Mouse (Mus musculus): Measurements from ENCODE around the gene Pex14.

Pex14 gene

DNA sequence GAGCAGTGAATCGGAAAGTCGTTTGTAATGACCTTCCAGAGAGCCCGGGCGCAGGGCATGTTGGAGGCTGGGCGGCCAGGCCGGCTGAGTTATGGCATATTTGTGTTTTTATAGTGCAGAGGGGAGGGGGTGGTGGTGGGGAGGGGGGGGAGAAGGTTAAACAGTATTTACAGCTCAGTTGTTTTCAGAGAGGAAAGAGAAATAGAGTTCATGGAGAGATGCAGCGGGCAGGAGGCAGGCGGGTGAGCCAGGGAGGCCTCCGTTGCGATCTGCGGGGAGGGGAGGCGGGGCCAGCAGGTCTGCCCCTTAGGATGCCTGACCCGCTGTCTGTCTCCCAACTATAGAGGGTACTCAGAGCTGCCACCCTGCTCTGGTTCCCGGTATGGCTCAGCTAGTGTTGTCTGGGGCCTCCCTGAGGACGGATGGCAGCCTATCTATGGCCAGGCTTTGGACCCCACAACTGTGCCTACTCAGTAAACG is 177.4 kb downstream of the Pex14 start:
- DNase-seq (ENCODE audit: low spot score), result no peak

DNA sequence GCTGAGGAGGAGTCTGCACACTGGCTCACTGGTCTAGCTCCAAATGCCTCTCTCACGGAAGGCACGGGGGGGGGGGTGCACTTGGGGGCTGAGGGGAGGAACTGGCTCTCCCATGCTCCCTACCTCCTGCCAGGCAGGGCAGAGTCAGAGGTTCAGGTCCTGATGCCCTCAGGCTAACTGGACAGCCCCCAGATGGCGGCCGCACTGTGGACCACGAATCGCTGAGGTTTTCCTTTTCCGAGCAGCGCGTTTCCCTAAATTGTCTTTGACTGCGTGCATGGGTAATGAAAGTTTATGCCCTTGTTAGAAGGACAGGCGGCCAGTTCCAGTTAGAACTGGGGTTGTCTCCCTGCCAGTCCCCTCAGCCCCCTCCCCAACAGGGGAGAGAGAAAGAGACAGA is 179.1 kb downstream of the Pex14 start:
- DNase-seq (ENCODE audit: low spot score), result no peak

DNA sequence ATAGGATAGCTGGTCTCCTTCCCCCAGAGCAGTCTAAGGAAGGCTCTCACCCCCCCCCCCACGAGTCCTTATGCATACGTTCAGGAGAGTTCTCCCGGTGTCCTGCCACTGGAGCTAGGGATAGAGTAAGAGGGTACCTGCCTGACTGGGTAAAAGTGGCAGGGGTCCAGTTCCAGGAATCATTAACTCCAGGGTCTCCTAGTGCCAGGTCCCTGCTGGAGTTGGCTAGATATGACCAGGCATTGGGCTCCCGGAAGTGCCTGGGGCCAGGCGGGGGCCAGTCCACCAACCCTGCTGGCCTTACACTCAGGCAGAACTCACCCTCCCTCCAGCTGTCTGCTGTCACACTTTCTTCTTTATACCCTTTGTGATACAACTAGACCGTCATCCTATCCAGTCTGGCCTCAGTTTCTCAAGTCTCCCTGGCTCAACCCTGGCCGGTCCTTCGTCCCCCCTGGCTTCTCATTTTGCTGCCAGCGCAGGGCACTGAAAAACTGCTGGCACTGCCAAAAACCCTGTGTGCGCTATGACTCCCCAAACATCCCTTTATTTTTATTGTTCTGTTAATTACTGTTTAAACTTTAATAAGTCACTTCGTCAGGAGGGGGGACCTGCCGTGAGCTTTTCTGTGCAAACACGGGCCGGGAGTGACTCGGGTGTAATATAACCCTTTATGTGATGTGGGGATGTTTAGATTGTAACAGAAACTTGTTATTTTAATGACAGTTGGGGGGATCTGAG is 180.8 kb downstream of the Pex14 start:
- no peak for DNase-seq (ENCODE audit: low spot score)

- DNase-seq (ENCODE audit: low spot score), result no peak
Observed at GRCm38 (mm10) chr4:148915849-148916248, 183.8 kb downstream of the Pex14 start.

DNA sequence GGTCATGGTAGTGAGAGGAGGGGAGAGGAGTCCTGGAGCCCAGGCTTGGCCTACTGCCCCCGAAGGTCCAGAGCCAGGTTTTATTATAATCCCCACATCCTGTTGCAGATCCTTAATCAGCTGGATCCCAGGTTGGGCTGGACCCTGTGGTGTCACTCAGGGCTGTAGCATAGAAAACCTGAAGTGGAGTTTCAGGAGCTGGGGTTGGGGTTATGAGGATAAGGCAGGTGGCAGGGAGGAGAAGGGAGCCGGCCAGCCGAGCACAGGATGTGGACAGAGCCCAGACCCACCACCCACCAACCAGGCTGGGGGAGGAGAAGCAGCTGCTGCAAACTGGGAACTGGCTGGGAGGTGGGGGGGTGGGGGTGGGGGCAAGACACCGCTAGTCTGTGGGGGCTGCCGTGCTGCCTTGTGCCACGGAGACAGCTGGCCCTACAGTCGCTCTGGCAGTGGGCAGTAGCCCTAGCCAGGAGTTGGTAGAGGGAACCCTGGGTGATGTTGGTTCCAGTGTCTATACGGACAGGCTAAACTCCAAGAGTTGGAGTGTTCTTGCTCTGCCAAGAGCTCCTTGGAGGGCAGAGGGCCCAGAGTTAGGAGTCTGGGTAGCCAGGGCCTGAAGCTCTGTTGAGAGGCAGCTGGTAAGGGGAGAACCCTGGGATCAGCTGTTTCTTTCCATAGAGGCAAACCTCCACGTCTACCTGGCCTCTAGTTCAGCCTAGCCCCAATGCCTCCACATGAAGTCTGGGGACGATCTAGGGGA is 184.6 kb downstream of the Pex14 start:
- DNase-seq (ENCODE audit: low spot score), result no peak

DNA sequence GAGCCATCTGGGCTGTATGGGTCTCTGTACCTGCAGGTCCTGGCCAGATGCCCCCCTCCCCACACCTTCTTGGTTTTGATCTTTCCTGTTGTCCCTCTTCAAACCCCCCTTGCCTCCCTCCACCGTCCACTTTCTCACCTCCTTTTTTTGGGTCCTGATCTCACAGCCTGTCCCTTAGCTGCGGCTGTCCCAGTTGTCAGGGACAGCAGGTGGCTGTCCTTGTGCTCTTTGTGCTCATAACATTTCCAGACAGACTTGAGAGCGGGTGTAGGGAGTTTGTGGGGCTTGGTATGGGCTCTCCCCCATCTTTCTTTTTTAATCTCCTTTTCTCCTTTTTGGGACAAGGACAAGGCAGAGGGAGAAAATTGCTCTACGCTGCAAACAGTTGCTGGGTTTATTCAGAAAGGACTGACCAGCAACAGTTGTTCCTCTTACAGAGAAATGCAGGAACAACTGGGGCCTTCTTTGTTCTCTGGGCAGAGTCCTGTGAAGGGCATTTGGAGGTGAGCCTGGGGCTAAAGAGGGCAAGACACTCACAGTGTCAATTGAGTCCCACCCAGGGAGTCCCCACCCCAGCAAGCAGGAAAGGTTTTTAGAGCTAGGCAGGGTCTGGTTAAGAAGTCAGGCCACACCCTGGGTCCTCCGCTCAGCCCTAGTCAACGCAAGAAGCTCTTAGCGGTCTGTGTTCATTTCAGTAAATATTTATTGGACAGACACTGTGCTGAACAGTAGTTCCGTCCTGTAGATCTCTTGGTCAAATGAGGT is 186.7 kb downstream of the Pex14 start:
- no peak for DNase-seq (ENCODE audit: low spot score)

GRCm38 (mm10) chr4:148912134-148912533 is 187.5 kb downstream of the Pex14 start:
- DNase-seq (ENCODE audit: low spot score), result no peak

Data from layer of hippocampus, adult 11-12 months (tissue).